Mouse (Mus musculus) forebrain, postnatal 0 days (tissue): ENCODE results near the gene Nmnat3. TPM values are rescaled to one million over a fixed set of nuclear protein-coding genes. Genes with fewer than 3 reads are reported as not detected.

Source experiments
- ATAC-seq: fragments of 200-750 bp; cut with Nextera tagmentation; 2 replicates; pipeline ENCODE4 v1.8.0; 2017; ENCODE audit warnings: mild to moderate bottlenecking, moderate library complexity
- DNase-seq: peaks from one replicate; pipeline ENCODE4 v3.0.0-alpha.2; 2015
- H3K27ac ChIP-seq: fragments of 300-500 bp; sonication (generic); 2 replicates; pipeline ENCODE4 v1.5.1; 2014; ENCODE audit warnings: low read depth, mild to moderate bottlenecking, antibody characterized with exemption, low read length, moderate library complexity, mixed read lengths
- H3K27me3 ChIP-seq: fragments of 300-500 bp; sonication (generic); 2 replicates; pipeline ENCODE4 v1.6.1; 2014; ENCODE audit warnings: mild to moderate bottlenecking, low read length, mixed read lengths; ENCODE audit not compliant: insufficient read depth
- H3K36me3 ChIP-seq: fragments of 300-500 bp; sonication (generic); 2 replicates; pipeline ENCODE4 v1.6.1; 2014; ENCODE audit warnings: mild to moderate bottlenecking, moderate library complexity; ENCODE audit not compliant: insufficient read depth
- H3K4me1 ChIP-seq: fragments of 300-500 bp; sonication (generic); 2 replicates; pipeline ENCODE4 v1.6.1; 2014; ENCODE audit warnings: antibody characterized with exemption; ENCODE audit not compliant: insufficient read depth
- H3K4me2 ChIP-seq: fragments of 300-500 bp; sonication (generic); 2 replicates; pipeline ENCODE4 v1.6.1; 2014; ENCODE audit warnings: low read depth, mild to moderate bottlenecking, moderate library complexity
- H3K4me3 ChIP-seq: fragments of 300-500 bp; sonication (generic); 2 replicates; pipeline ENCODE4 v1.5.1; 2014; ENCODE audit warnings: low read depth, low read length, mixed read lengths
- H3K9ac ChIP-seq: fragments of 300-500 bp; sonication (generic); 2 replicates; pipeline ENCODE4 v1.6.1; 2014; ENCODE audit warnings: mild to moderate bottlenecking
- H3K9me3 ChIP-seq: fragments of 300-500 bp; sonication (generic); 2 replicates; pipeline ENCODE4 v1.6.1; 2016; ENCODE audit warnings: low read length
- CTCF ChIP-seq: sonication (generic); IDR thresholded peaks from 2 replicates; pipeline ENCODE4 v1.5.1; 2016; ENCODE audit warnings: antibody characterized with exemption, control low read depth, low read depth
- WGBS: fragments of 180-500 bp; shearing (Covaris S2); extraction: QIAGEN DNeasy Blood & Tissue Kit; methylation state at CpG from one replicate; pipeline ENCODE4 v1.1.7; 2014; 5-methylcytosine and 5-hydroxymethylcytosine counted together
- polyA plus RNA-seq: library from polyadenylated mRNA; unstranded; fragments of >200 nt; fragmentation: Nextera tagmentation; extraction: Ambion mirVana; gene quantifications from 2 replicates; pipeline ENCODE4 v1.2.1, GENCODE M21; 2015
- total RNA-seq: library from RNA; depleted of rRNA; stranded (reverse); fragments of >200 nt; gene quantifications from 2 replicates; pipeline ENCODE4 v1.2.3, GENCODE M21; 2014

The Nmnat3 gene
- total and polyA plus RNA-seq, 2 experiments from 2014 or later: 1.7 to 4.0 TPM

- no peak for TF ChIP-seq CTCF
- Histone ChIP-seq H3K9me3 (0 out of 2 replicates have a peak, but pooled peaks cover 4% of the 10 kb centered on the region), H3K4me3 (no peak overlapping the region), H3K27me3 (no peaks in the 10 kb centered on the region), H3K36me3 (no peaks in the 10 kb centered on the region), H3K9ac (no peak overlapping the region), H3K4me2 (no peak overlapping the region), H3K27ac (no peak overlapping the region), H3K4me1 (no peaks in the 10 kb centered on the region)
- 86% methylated on average over 3 of the region's 3 CpGs for WGBS
- no peak for DNase-seq
- no peak for ATAC-seq
Observed at GRCm38 (mm10) chr9:98418346-98418745, 131.1 kb downstream of the Nmnat3 start.

GRCm38 (mm10) chr9:98420666-98421065, 133.4 kb downstream of the Nmnat3 start:
- 0 out of 2 replicates have a peak, but pooled peaks cover 4% of the 10 kb centered on the region for H3K9me3 ChIP-seq
- no peak for TF ChIP-seq CTCF
- no peak overlapping the region for H3K9ac ChIP-seq
- H3K27ac ChIP-seq: no peak overlapping the region
- no peak overlapping the region for H3K4me2 ChIP-seq
- H3K4me3 ChIP-seq: no peak overlapping the region
- WGBS: 69% methylated on average over 1 of the region's 1 CpGs
- peaks cover 6% of the 10 kb centered on the region; the same call in 1 of the 2 replicates for H3K4me1 ChIP-seq
- H3K36me3 ChIP-seq: no peaks in the 10 kb centered on the region
- DNase-seq (no peak), ATAC-seq (no peak)
- peaks cover 4% of the 10 kb centered on the region; the same call in 1 of the 2 replicates for H3K27me3 ChIP-seq

DNA sequence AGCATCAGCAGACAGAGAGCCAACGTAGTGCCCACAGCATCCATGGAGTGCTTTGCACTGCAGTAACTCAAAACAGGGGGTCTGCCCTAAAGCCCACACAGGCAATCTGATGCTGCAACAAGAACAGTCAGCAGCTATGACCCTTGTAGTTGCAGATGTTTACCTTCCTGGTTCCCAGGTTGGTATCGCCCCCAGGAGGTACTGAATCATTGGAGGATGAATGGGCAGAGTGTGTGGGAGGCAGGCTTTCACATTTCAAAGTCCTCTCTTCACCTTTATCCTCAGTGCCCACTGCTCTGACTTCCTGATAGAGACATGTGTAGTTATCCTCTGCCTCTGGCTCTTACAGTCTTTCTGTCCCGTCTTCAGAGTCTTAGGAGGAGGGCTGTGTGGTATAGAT, 134.7 kb downstream of the Nmnat3 start:
- H3K4me3 ChIP-seq: no peak overlapping the region
- 67% methylated on average over 3 of the region's 3 CpGs for WGBS
- H3K9ac ChIP-seq: no peak overlapping the region
- H3K4me1 ChIP-seq: peaks cover 6% of the 10 kb centered on the region; the same call in 1 of the 2 replicates
- no peak for ATAC-seq
- 0 out of 2 replicates have a peak, but pooled peaks cover 2% of the 10 kb centered on the region for H3K9me3 ChIP-seq
- DNase-seq: no peak
- H3K27me3 ChIP-seq: peaks cover 4% of the 10 kb centered on the region; the same call in 1 of the 2 replicates
- no peak overlapping the region for H3K27ac ChIP-seq
- TF ChIP-seq CTCF: no peak
- no peaks in the 10 kb centered on the region for H3K36me3 ChIP-seq
- no peak overlapping the region for H3K4me2 ChIP-seq

- H3K4me1 ChIP-seq: peaks cover 6% of the 10 kb centered on the region; the same call in 1 of the 2 replicates
- DNase-seq: no peak
- peaks cover 4% of the 10 kb centered on the region; the same call in 1 of the 2 replicates for H3K27me3 ChIP-seq
- no peaks in the 10 kb centered on the region for H3K9me3 ChIP-seq
- no peak for TF ChIP-seq CTCF
- no peak within 1 kb of the TSS for H3K4me2 ChIP-seq
- 86% methylated on average over 5 of the region's 5 CpGs for WGBS
- H3K4me3 ChIP-seq: no peak within 1 kb of the TSS
- ATAC-seq: no peak
- H3K36me3 ChIP-seq: no peaks in the 10 kb centered on the region
- no peak within 1 kb of the TSS for H3K9ac ChIP-seq
- H3K27ac ChIP-seq: no peak within 1 kb of the TSS
Observed at GRCm38 (mm10) chr9:98422656-98423055, 135.4 kb downstream of the Nmnat3 start, which contains the start of gene Rbp1. Rbp1 (plus strand) TSS chr9:98422961.

DNA sequence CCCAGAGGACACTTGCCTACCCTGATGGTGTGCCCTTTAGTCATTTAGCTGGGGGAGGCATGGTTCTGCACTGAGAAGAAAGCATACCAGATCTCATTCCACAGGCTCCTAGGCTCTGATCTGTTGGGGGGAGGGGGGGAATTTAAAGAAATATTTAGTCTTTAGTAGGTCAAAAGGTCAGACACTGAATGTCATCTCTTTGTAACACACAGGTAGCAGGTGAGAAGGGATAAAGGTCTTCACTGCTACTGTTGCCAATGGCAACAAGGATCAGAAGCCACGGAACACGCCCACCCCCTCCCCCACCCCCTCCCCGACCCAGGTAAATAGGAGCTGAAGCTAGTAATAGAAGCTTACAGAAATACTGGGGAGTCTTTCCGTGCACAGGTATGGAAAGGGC, 136.5 kb downstream of the Nmnat3 start:
- H3K4me1 ChIP-seq: peaks cover 6% of the 10 kb centered on the region; the same call in 1 of the 2 replicates
- WGBS: 19% methylated on average over 4 of the region's 4 CpGs
- TF ChIP-seq CTCF: no peak
- no peaks in the 10 kb centered on the region for H3K36me3 ChIP-seq
- H3K9ac ChIP-seq: no peak overlapping the region
- H3K9me3 ChIP-seq: no peaks in the 10 kb centered on the region
- no peak overlapping the region for H3K4me3 ChIP-seq
- H3K27ac ChIP-seq: no peak overlapping the region
- DNase-seq: no peak
- peaks cover 4% of the 10 kb centered on the region; the same call in 1 of the 2 replicates for H3K27me3 ChIP-seq
- ATAC-seq: no peak
- no peak overlapping the region for H3K4me2 ChIP-seq

- no peak for ATAC-seq
- peak overlapping the region; percentile 68 for H3K4me2 ChIP-seq
- DNase-seq: no peak
Observed at GRCm38 (mm10) chr9:98424291-98424690, 137.1 kb downstream of the Nmnat3 start.

GRCm38 (mm10) chr9:98424725-98425210, 137.5 kb downstream of the Nmnat3 start:
- DNase-seq (no peak), ATAC-seq (peak; percentile 76)
- H3K4me3 ChIP-seq: peak overlapping the region; percentile 46
- peak overlapping the region; percentile 68 for H3K4me2 ChIP-seq
- no peak for TF ChIP-seq CTCF
- peak overlapping the region; percentile 55 for H3K9ac ChIP-seq
- H3K27ac ChIP-seq: no peak overlapping the region
- H3K9me3 ChIP-seq: no peaks in the 10 kb centered on the region
- H3K27me3 ChIP-seq: peaks cover 4% of the 10 kb centered on the region; the same call in 1 of the 2 replicates
- WGBS: 1% methylated on average over 40 of the region's 42 CpGs
- H3K4me1 ChIP-seq: peaks cover 16% of the 10 kb centered on the region; the same call in 1 of the 2 replicates
- no peaks in the 10 kb centered on the region for H3K36me3 ChIP-seq

More at GRCm38 (mm10) chr9:98424291-98424690, 137.1 kb downstream of the Nmnat3 start:
- Histone ChIP-seq H3K4me1 (peaks cover 12% of the 10 kb centered on the region; the same call in 1 of the 2 replicates), H3K4me3 (peak overlapping the region; percentile 46), H3K27me3 (peaks cover 4% of the 10 kb centered on the region; the same call in 1 of the 2 replicates), H3K9me3 (no peaks in the 10 kb centered on the region), H3K9ac (peak overlapping the region; percentile 55), H3K36me3 (no peaks in the 10 kb centered on the region), H3K27ac (no peak overlapping the region)
- 10% methylated on average over 8 of the region's 8 CpGs for WGBS
- TF ChIP-seq CTCF: no peak
